Comparison of ENCODE assay signal across 17 mouse cellular contexts in the genomic region with DNA sequence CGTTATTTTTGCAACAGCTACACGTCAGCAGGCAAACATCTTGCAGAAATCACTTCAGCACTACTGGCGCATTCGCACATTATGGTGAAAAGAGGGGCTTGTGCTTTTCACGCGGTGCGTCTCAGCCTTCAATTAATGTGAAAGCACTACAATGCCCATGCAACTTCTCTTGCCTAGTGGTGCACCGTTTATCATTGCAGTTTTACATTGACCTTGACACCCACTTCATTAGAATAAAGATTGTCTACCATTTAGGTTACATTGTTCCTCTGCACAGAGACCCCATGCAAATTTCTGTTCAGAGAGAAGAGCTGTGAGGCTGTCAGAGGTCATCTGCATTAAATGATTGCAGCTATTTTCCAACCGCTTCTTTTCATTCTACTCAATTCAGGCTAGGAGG.
DNase-seq lines count a peak whose midpoint lies in the region; ATAC-seq and TF ChIP-seq lines count a peak whose summit lies in the region.
"Had no signal": no experiment of that assay in that cellular context is flagged by ENCODE, and none has a peak within 500 bp of the region (broad histone marks: within the 10 kb centered on the region; RNA-seq: fewer than 3 reads in every experiment).

No protein-coding gene starts in this region.

- no peaks in the 10 kb centered on the region for H3K9me3 ChIP-seq in forebrain, embryonic 13.5 days (replicated peaks)
- no peaks in the 10 kb centered on the region for H3K9me3 ChIP-seq in limb, embryonic 12.5 days

- WGBS in forebrain, embryonic 13.5 days, result under 1% methylated on average over 9 of the region's 9 CpGs
- 15% methylated on average over 9 of the region's 9 CpGs for WGBS in limb, embryonic 12.5 days

- no peak for DNase-seq in layer of hippocampus, adult 2 months (ENCODE audit: low spot score in 2 of 2)
- DNase-seq in layer of hippocampus, postnatal 36 days, result no peak
- peak; percentile 52 for DNase-seq in retina, postnatal 1 day
- DNase-seq in kidney, adult 8-10 months, result no peak
- DNase-seq in cerebellum, postnatal 4 days (ENCODE audit: low spot score in 2 of 2), result no peak
- DNase-seq: adrenal gland, adult 2 months; cerebellum, postnatal 36 days; kidney, adult 18-20 months; liver; lung, postnatal 14 days; thymus, adult 2 months had no signal

- peak; percentile 44 for ATAC-seq in forebrain, embryonic 13.5 days
- no peak for ATAC-seq in limb, embryonic 12.5 days (ENCODE audit: insufficient number of reproducible peaks, insufficient read depth, low FRiP score, low TSS enrichment, low read depth)
- no peak for ATAC-seq in monocyte, adult 5-6 weeks (replicated peaks; ENCODE audit: insufficient number of reproducible peaks, low FRiP score, low TSS enrichment, poor library complexity, severe bottlenecking)

- peak overlapping the region; percentile 36; the same call in 1 of the 2 replicates for H3K27ac ChIP-seq in layer of hippocampus, adult 2 months
- H3K27ac ChIP-seq in forebrain, embryonic 13.5 days, result peak overlapping the region; percentile 20
- H3K27ac ChIP-seq in limb, embryonic 12.5 days, result no peak overlapping the region

- H3K4me2 ChIP-seq in forebrain, embryonic 13.5 days, result peak overlapping the region; percentile 39
- peak overlapping the region; percentile 49 for H3K4me2 ChIP-seq in limb, embryonic 12.5 days

- H3K9ac ChIP-seq in forebrain, embryonic 13.5 days, result no peak overlapping the region
- H3K9ac ChIP-seq in limb, embryonic 12.5 days (replicated peaks), result no peak overlapping the region

- no peak overlapping the region for H3K4me3 ChIP-seq in layer of hippocampus, adult 2 months
- no peak overlapping the region for H3K4me3 ChIP-seq in forebrain, embryonic 13.5 days
- no peak overlapping the region for H3K4me3 ChIP-seq in limb, embryonic 12.5 days (replicated peaks)
- H3K4me3 ChIP-seq: erythroblast, embryonic 14.5 days; myocyte had no signal

- no peak for TF ChIP-seq CTCF in layer of hippocampus, adult 2 months (conservative IDR thresholded peaks at IDR 0.05)

- no peaks in the 10 kb centered on the region for H3K27me3 ChIP-seq in forebrain, embryonic 13.5 days
- H3K27me3 ChIP-seq in limb, embryonic 12.5 days, result no peaks in the 10 kb centered on the region

- H3K36me3 ChIP-seq in forebrain, embryonic 13.5 days (ENCODE audit: poor library complexity, severe bottlenecking), result no peaks in the 10 kb centered on the region
- no peaks in the 10 kb centered on the region for H3K36me3 ChIP-seq in limb, embryonic 12.5 days
- H3K36me3 ChIP-seq: G1E had no signal

- peaks cover 75% of the 10 kb centered on the region for H3K4me1 ChIP-seq in forebrain, embryonic 13.5 days
- H3K4me1 ChIP-seq in limb, embryonic 12.5 days (replicated peaks), result peaks cover 23% of the 10 kb centered on the region
